Mouse (Mus musculus): ENCODE measurements around the gene H2al1i. TPM values are rescaled to one million over a fixed set of nuclear protein-coding genes. Genes with fewer than 3 reads are reported as not detected.

H2al1i gene
- total RNA-seq, 1 experiment from 2014 or later: not detected

Other genes with a start within 250 kb of the H2al1i start
- gene H2al1a, start 25.4 kb upstream of the H2al1i start, total RNA-seq (2021): not detected in 2 replicates
- not detected in 2 replicates for gene H2al1b, start 22.2 kb upstream of the H2al1i start, total RNA-seq (2021)
- gene H2al1c, start 19.0 kb upstream of the H2al1i start, total RNA-seq (2021): not detected in 2 replicates
- gene H2al1d, start 15.8 kb upstream of the H2al1i start, total RNA-seq (2021): not detected in 2 replicates
- gene H2al1e, start 12.7 kb upstream of the H2al1i start, total RNA-seq (2021): not detected in 2 replicates
- gene H2al1f, start 9.5 kb upstream of the H2al1i start, total RNA-seq (2021): not detected in 2 replicates
- gene H2al1g, start 6.4 kb upstream of the H2al1i start, total RNA-seq (2021): not detected in 2 replicates
- gene H2al1h, start 3.2 kb upstream of the H2al1i start, total RNA-seq (2021): not detected in 2 replicates
- gene H2al1j, start 3.2 kb downstream of the H2al1i start, total RNA-seq (2021): not detected in 2 replicates